Mouse (Mus musculus) myocyte (in vitro differentiated cells): ENCODE results near the gene Car14. TPM values are rescaled to one million over a fixed set of nuclear protein-coding genes. Genes with fewer than 3 reads are reported as not detected.

ENCODE experiments used
- H3K27me3 ChIP-seq: one replicate; pipeline ENCODE4 v1.6.1; 2011; ENCODE audit not compliant: control insufficient read depth, insufficient read depth, insufficient read length
- H3K36me3 ChIP-seq: one replicate; pipeline ENCODE4 v1.6.1; 2011; ENCODE audit not compliant: control insufficient read depth, insufficient read depth
- H3K4me2 ChIP-seq: one replicate; pipeline ENCODE4 v1.6.1; 2011; ENCODE audit warnings: low read depth, control low read depth
- H3K4me3 ChIP-seq: one replicate; pipeline ENCODE4 v1.5.1; 2011; ENCODE audit warnings: mild to moderate bottlenecking, control low read depth, moderate library complexity
- H3K79me2 ChIP-seq: one replicate; pipeline ENCODE4 v1.6.1; 2011; ENCODE audit not compliant: control insufficient read depth, insufficient read depth
- H3ac ChIP-seq: one replicate; pipeline ENCODE4 v1.6.1; 2011; ENCODE audit not compliant: control insufficient read depth, insufficient read length
- CEBPB ChIP-seq: IDR thresholded peaks from 2 replicates; pipeline ENCODE4 v1.6.1; 2011; ENCODE audit warnings: mild to moderate bottlenecking, moderate library complexity; ENCODE audit not compliant: poor library complexity, insufficient read depth, severe bottlenecking
- E2F4 ChIP-seq: IDR thresholded peaks from one replicate; pipeline ENCODE4 v1.6.1; 2011; ENCODE audit warnings: mild to moderate bottlenecking, control low read depth, moderate library complexity; ENCODE audit not compliant: insufficient read depth
- MAX ChIP-seq: IDR thresholded peaks from one replicate; pipeline ENCODE4 v1.6.1; 2011; ENCODE audit warnings: low read depth, mild to moderate bottlenecking, control low read depth
- MYOD1 ChIP-seq, 3 experiments: IDR thresholded peaks; one replicate each; pipeline ENCODE4 v1.6.1; 2011; ENCODE audit warnings: control low read depth in 2 of 3, low read depth in 2 of 3, mild to moderate bottlenecking in 2 of 3, moderate library complexity in 1 of 3; ENCODE audit not compliant: insufficient read length in 2 of 3, control insufficient read depth in 1 of 3
- MYOG ChIP-seq, 3 experiments: IDR thresholded peaks; one replicate each; pipeline ENCODE4 v1.6.1; 2011; ENCODE audit warnings: control low read depth in 2 of 3, low read depth in 2 of 3, mild to moderate bottlenecking in 2 of 3; ENCODE audit not compliant: insufficient read length in 2 of 3, control insufficient read depth in 1 of 3, insufficient read depth in 1 of 3
- POLR2A ChIP-seq: IDR thresholded peaks from one replicate; pipeline ENCODE4 v1.6.1; 2011; ENCODE audit warnings: low read depth, mild to moderate bottlenecking, control low read depth, moderate library complexity; ENCODE audit not compliant: insufficient read length
- POLR2AphosphoS2 ChIP-seq: IDR thresholded peaks from one replicate; pipeline ENCODE4 v1.6.1; 2011; ENCODE audit warnings: low read depth, control low read depth; ENCODE audit not compliant: insufficient read length
- REST ChIP-seq: IDR thresholded peaks from one replicate; pipeline ENCODE4 v1.6.1; 2011; ENCODE audit warnings: mild to moderate bottlenecking, control low read depth, moderate library complexity; ENCODE audit not compliant: insufficient read depth, insufficient read length
- SRF ChIP-seq: IDR thresholded peaks from one replicate; pipeline ENCODE4 v1.6.1; 2011; ENCODE audit warnings: low read depth; ENCODE audit not compliant: control insufficient read depth, insufficient read length
- TCF12 ChIP-seq: IDR thresholded peaks from one replicate; pipeline ENCODE4 v1.6.1; 2011; ENCODE audit warnings: mild to moderate bottlenecking, control low read depth; ENCODE audit not compliant: poor library complexity, insufficient read depth, severe bottlenecking
- TCF3 ChIP-seq: IDR thresholded peaks from one replicate; pipeline ENCODE4 v1.6.1; 2011; ENCODE audit warnings: low read depth, control low read depth; ENCODE audit not compliant: insufficient read length
- USF1 ChIP-seq: IDR thresholded peaks from one replicate; pipeline ENCODE4 v1.6.1; 2011; ENCODE audit warnings: low read depth, mild to moderate bottlenecking, control low read depth, moderate library complexity
- polyA plus RNA-seq: library from polyadenylated mRNA; unstranded; fragments of >200 nt; fragmentation: generic; extraction: Trizol; gene quantifications from one replicate; pipeline ENCODE4 v1.2.1, GENCODE M21; 2012; ENCODE audit warnings: missing spikeins

The Car14 gene
- polyA plus RNA-seq, 1 experiment, result 0.11 TPM

DNA sequence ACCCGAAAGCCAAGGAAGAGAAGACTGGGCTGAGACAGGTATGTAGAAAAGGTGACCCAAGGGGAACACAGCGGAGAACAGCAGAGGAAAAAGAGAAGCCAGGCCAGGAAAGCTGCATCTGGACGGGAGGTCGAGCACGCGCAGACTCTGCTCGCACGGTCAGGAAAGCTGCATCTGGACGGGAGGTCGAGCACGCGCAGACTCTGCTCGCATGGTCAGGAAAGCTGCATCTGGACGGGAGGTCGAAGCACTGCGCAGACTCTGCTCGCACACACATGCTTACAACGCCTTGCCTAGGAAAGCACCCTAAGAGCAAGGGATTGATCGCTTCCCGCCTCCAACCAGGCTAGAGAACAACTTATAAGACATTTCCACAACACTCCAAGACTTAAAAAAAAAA lies 38.9 kb downstream of the Car14 start:
- peaks cover 5% of the 10 kb centered on the region for H3K79me2 ChIP-seq
- H3K27me3 ChIP-seq, result no peaks in the 10 kb centered on the region
- no peak overlapping the region for H3ac ChIP-seq
- H3K36me3 ChIP-seq, result no peaks in the 10 kb centered on the region
- H3K4me3 ChIP-seq, result no peak overlapping the region
- TF ChIP-seq TCF12 (no peak), CEBPB (no peak), SRF (no peak), MAX (no peak), USF1 (no peak), MYOD1 (IDR thresholded peaks at IDR 0.05; ENCODE audit: control insufficient read depth in 1 of 3, insufficient read length in 2 of 3, low read depth in 2 of 3) (no peak), POLR2A (no peak), E2F4 (no peak), POLR2AphosphoS2 (no peak), REST (no peak), TCF3 (no peak), MYOG (IDR thresholded peaks at IDR 0.05; ENCODE audit: control insufficient read depth in 1 of 3, insufficient read depth in 1 of 3, insufficient read length in 2 of 3, low read depth in 2 of 3) (no peak)
- H3K4me2 ChIP-seq, result no peak overlapping the region

DNA sequence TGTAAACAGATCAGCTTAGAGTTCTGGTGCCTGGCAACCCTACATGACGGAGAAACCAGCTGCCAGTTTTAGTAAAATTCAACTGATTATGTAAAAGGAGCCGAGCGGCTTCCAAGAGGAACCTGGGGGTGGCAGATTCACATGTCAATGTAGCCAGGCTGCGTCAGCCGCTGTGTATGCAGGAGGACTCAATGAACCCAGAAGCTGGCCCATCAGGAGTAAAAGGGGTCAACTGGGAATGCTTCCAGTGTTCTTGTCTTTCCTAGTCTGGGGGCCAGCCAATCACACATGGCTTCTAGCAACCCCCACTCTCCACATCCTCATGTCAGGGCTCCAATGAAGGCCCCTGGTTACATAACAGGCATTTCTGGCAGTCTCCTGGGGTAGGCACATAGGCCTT lies 39.4 kb downstream of the Car14 start:
- Histone ChIP-seq H3K79me2 (no peaks in the 10 kb centered on the region), H3ac (no peak overlapping the region), H3K36me3 (no peaks in the 10 kb centered on the region), H3K27me3 (no peaks in the 10 kb centered on the region), H3K4me2 (no peak overlapping the region), H3K4me3 (no peak overlapping the region)
- TF ChIP-seq E2F4 (no peak), USF1 (no peak), TCF12 (no peak), MYOG (IDR thresholded peaks at IDR 0.05; ENCODE audit: control insufficient read depth in 1 of 3, insufficient read depth in 1 of 3, insufficient read length in 2 of 3, low read depth in 2 of 3) (no peak), REST (no peak), POLR2AphosphoS2 (no peak), TCF3 (no peak)

DNA sequence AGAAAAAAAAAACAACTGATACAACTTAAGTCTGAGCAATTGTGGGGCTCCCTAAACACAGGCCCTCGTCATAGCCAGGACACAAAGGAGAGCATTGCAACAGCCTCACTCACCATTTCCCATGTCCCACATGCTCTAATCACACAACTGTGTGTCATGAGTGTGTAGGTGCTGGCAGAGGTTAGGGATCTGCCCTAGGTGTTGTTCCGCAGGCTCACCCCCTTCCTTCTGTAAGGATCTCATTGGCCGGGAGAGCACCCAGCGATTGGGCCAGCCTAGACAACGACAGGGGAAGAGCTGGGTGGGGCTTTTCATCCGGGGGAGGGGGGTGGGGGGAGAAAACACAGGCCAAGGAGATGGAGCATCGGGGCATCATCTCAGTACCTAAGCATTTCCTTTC lies 40.9 kb downstream of the Car14 start:
- H3K27me3 ChIP-seq, result no peaks in the 10 kb centered on the region
- no peaks in the 10 kb centered on the region for H3K36me3 ChIP-seq
- no peak overlapping the region for H3ac ChIP-seq
- TF ChIP-seq E2F4 (no peak), CEBPB (no peak), USF1 (no peak), SRF (no peak), TCF12 (no peak), MYOD1 (IDR thresholded peaks at IDR 0.05; ENCODE audit: control insufficient read depth in 1 of 3, insufficient read length in 2 of 3, low read depth in 2 of 3) (no peak)
- no peak overlapping the region for H3K4me3 ChIP-seq
- no peaks in the 10 kb centered on the region for H3K79me2 ChIP-seq
- H3K4me2 ChIP-seq, result no peak overlapping the region

DNA sequence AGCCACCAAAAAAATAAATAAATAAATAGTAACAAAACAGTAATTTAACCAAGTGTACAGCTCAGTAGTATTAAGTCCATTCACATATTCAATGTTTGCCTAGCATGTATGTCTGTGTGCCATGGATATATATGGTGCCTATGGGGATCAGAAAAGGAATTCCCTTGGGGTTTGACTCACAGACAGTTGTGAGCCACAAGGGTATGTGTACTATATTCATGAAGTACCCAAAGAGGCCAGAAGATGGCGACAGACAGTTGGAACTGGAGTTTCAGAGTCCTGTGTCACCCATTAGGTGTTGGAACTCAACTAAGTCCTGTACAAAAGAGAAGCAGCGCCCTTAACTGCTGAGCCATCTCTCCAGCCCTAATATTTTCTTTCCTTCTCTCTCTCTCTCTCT lies 42.7 kb downstream of the Car14 start:
- Histone ChIP-seq H3K27me3 (no peaks in the 10 kb centered on the region), H3K79me2 (no peaks in the 10 kb centered on the region), H3K4me3 (no peak overlapping the region), H3K36me3 (no peaks in the 10 kb centered on the region), H3K4me2 (no peak overlapping the region), H3ac (no peak overlapping the region)
- TF ChIP-seq TCF12 (no peak), USF1 (no peak), MAX (no peak), REST (no peak), MYOG (IDR thresholded peaks at IDR 0.05; ENCODE audit: control insufficient read depth in 1 of 3, insufficient read depth in 1 of 3, insufficient read length in 2 of 3, low read depth in 2 of 3) (no peak), MYOD1 (IDR thresholded peaks at IDR 0.05; ENCODE audit: control insufficient read depth in 1 of 3, insufficient read length in 2 of 3, low read depth in 2 of 3) (no peak), POLR2A (no peak), POLR2AphosphoS2 (no peak), TCF3 (no peak), SRF (no peak), CEBPB (no peak), E2F4 (no peak)

DNA sequence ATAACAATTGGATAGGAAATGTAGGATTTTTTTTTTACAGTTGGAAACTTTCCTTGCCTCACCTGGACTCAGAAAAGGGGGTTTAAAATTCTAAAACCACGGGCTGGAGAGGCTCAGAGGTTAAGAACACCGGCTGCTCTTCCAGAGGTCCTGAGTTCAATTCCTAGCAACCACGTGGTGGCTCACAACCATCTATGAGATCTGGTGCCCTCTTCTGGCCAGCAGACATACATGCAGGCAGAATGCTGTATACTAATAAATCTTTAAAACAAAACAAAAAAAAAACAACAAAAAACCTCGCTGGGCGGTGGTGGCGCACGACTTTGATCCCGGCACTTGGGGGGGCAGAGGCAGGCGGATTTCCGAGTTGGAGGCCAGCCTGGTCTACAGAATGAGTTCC lies 43.3 kb downstream of the Car14 start:
- no peaks in the 10 kb centered on the region for H3K36me3 ChIP-seq
- no peaks in the 10 kb centered on the region for H3K27me3 ChIP-seq

More for the DNA sequence above, 43.3 kb downstream of the Car14 start:
- Histone ChIP-seq H3K79me2 (no peaks in the 10 kb centered on the region), H3ac (no peak overlapping the region), H3K4me2 (no peak overlapping the region), H3K4me3 (no peak overlapping the region)
- TF ChIP-seq E2F4 (no peak), USF1 (peak; percentile 10)
